Mouse (Mus musculus) lung, postnatal 0 days (tissue): Measurements from ENCODE around the gene Rab8a. TPM values are rescaled to one million over a fixed set of nuclear protein-coding genes. Genes with fewer than 3 reads are reported as not detected.
A peak's percentile ranks its signal among the peaks of the same experiment; 100 is the strongest.

Experiments
- ATAC-seq: fragments of 200-750 bp; cut with Nextera tagmentation; 2 replicates; pipeline ENCODE4 v1.8.0; 2017; ENCODE audit warnings: moderate library complexity
- DNase-seq: peaks from one replicate; pipeline ENCODE4 v3.0.0-alpha.2; 2016; ENCODE audit warnings: low spot score
- H3K27ac ChIP-seq: fragments of 300-500 bp; sonication (generic); 2 replicates; pipeline ENCODE4 v1.5.1; 2014; ENCODE audit warnings: antibody characterized with exemption, mild to moderate bottlenecking, low read length, mixed read lengths
- H3K27me3 ChIP-seq: fragments of 300-500 bp; sonication (generic); replicated peaks from 2 replicates; pipeline ENCODE4 v1.6.1; 2014; ENCODE audit warnings: low read length, mixed read lengths; ENCODE audit not compliant: insufficient read depth
- H3K36me3 ChIP-seq: fragments of 300-500 bp; sonication (generic); 2 replicates; pipeline ENCODE4 v1.6.1; 2014; ENCODE audit warnings: low read length, mixed read lengths; ENCODE audit not compliant: insufficient read depth
- H3K4me1 ChIP-seq: fragments of 300-500 bp; sonication (generic); 2 replicates; pipeline ENCODE4 v1.6.1; 2014; ENCODE audit warnings: antibody characterized with exemption, low read depth, low read length, mixed read lengths; ENCODE audit not compliant: insufficient read depth
- H3K4me2 ChIP-seq: fragments of 300-500 bp; sonication (generic); replicated peaks from 2 replicates; pipeline ENCODE4 v1.6.1; 2014; ENCODE audit warnings: low read depth, mild to moderate bottlenecking, low read length, moderate library complexity, mixed read lengths
- H3K4me3 ChIP-seq: fragments of 300-500 bp; sonication (generic); 2 replicates; pipeline ENCODE4 v1.5.1; 2014; ENCODE audit warnings: low read depth, low read length
- H3K9ac ChIP-seq: fragments of 300-500 bp; sonication (generic); replicated peaks from 2 replicates; pipeline ENCODE4 v1.6.1; 2014; ENCODE audit warnings: low read depth, mild to moderate bottlenecking
- H3K9me3 ChIP-seq: fragments of 300-500 bp; sonication (generic); 2 replicates; pipeline ENCODE4 v1.6.1; 2016; ENCODE audit warnings: low read length, mixed read lengths
- CTCF ChIP-seq: IDR thresholded peaks from 2 replicates; pipeline ENCODE4 v1.5.1; 2016; ENCODE audit warnings: antibody characterized with exemption, mild to moderate bottlenecking
- EP300 ChIP-seq: IDR thresholded peaks from 2 replicates; pipeline ENCODE4 v1.6.1; 2016; ENCODE audit warnings: antibody characterized with exemption, mild to moderate bottlenecking, control low read depth
- WGBS: fragments of 180-500 bp; shearing (Covaris S2); extraction: QIAGEN DNeasy Blood & Tissue Kit; methylation state at CpG from one replicate; pipeline ENCODE4 v1.1.7; 2014; 5-methylcytosine and 5-hydroxymethylcytosine counted together
- polyA plus RNA-seq: library from polyadenylated mRNA; unstranded; fragments of >200 nt; fragmentation: Nextera tagmentation; extraction: Ambion mirVana; gene quantifications from 2 replicates; pipeline ENCODE4 v1.2.1, GENCODE M21; 2015

Gene Rab8a
- polyA plus RNA-seq, 1 experiment from 2014 or later, result 67.3 TPM

- Histone ChIP-seq H3K27me3 (no peaks in the 10 kb centered on the region), H3K36me3 (peaks cover 71% of the 10 kb centered on the region), H3K27ac (no peak overlapping the region), H3K9me3 (no peaks in the 10 kb centered on the region), H3K4me3 (no peak overlapping the region), H3K9ac (no peak overlapping the region), H3K4me2 (no peak overlapping the region), H3K4me1 (peaks cover 4% of the 10 kb centered on the region; the same call in 1 of the 2 replicates)
- DNase-seq (no peak), ATAC-seq (no peak)
- TF ChIP-seq CTCF, result no peak
- no peak for TF ChIP-seq EP300
- 91% methylated on average over 13 of the region's 13 CpGs for WGBS
Observed at GRCm38 (mm10) chr8:72143256-72143824, 17.7 kb upstream of the Rab8a start.

- H3K4me1 ChIP-seq, result peaks cover 4% of the 10 kb centered on the region; the same call in 1 of the 2 replicates
- no peak overlapping the region for H3K9ac ChIP-seq
- H3K4me2 ChIP-seq, result no peak overlapping the region
- no peak overlapping the region for H3K4me3 ChIP-seq
- WGBS, result 77% methylated on average over 5 of the region's 5 CpGs
- H3K36me3 ChIP-seq, result peaks cover 76% of the 10 kb centered on the region
- H3K27ac ChIP-seq, result no peak overlapping the region
- H3K9me3 ChIP-seq, result no peaks in the 10 kb centered on the region
- ATAC-seq (no peak), DNase-seq (peak; percentile 40)
- TF ChIP-seq EP300 (no peak), CTCF (no peak)
- no peaks in the 10 kb centered on the region for H3K27me3 ChIP-seq
Observed at GRCm38 (mm10) chr8:72144345-72144975, 16.5 kb upstream of the Rab8a start.

GRCm38 (mm10) chr8:72145511-72145910, 15.5 kb upstream of the Rab8a start:
- Histone ChIP-seq H3K27me3 (no peaks in the 10 kb centered on the region), H3K4me1 (peaks cover 4% of the 10 kb centered on the region; the same call in 1 of the 2 replicates), H3K9ac (no peak overlapping the region), H3K36me3 (peaks cover 81% of the 10 kb centered on the region), H3K4me2 (no peak overlapping the region), H3K4me3 (no peak overlapping the region), H3K9me3 (no peaks in the 10 kb centered on the region), H3K27ac (peak overlapping the region; percentile 35; the same call in 1 of the 2 replicates)
- TF ChIP-seq CTCF (no peak), EP300 (no peak)
- 72% methylated on average over 3 of the region's 3 CpGs for WGBS
- DNase-seq (no peak), ATAC-seq (peak; percentile 43; the same call in 1 of the 2 replicates)

- Histone ChIP-seq H3K9ac (no peak overlapping the region), H3K4me3 (no peak overlapping the region), H3K9me3 (no peaks in the 10 kb centered on the region), H3K36me3 (peaks cover 79% of the 10 kb centered on the region), H3K27ac (peak overlapping the region; percentile 35; the same call in 1 of the 2 replicates), H3K27me3 (no peaks in the 10 kb centered on the region), H3K4me1 (peaks cover 4% of the 10 kb centered on the region; the same call in 1 of the 2 replicates), H3K4me2 (no peak overlapping the region)
- no peak for TF ChIP-seq CTCF
- no peak for TF ChIP-seq EP300
- ATAC-seq (peak; percentile 73), DNase-seq (peak; percentile 65)
- 61% methylated on average over 1 of the region's 1 CpGs for WGBS
Observed at GRCm38 (mm10) chr8:72146056-72146455, 14.9 kb upstream of the Rab8a start.

- ATAC-seq (no peak), DNase-seq (no peak)
- Histone ChIP-seq H3K4me3 (no peak overlapping the region), H3K27me3 (no peaks in the 10 kb centered on the region), H3K9ac (no peak overlapping the region), H3K4me2 (no peak overlapping the region), H3K27ac (no peak overlapping the region), H3K36me3 (peaks cover 79% of the 10 kb centered on the region), H3K9me3 (no peaks in the 10 kb centered on the region), H3K4me1 (peaks cover 4% of the 10 kb centered on the region; the same call in 1 of the 2 replicates)
- TF ChIP-seq CTCF (no peak), EP300 (no peak)
- 68% methylated on average over 3 of the region's 3 CpGs for WGBS
Observed at GRCm38 (mm10) chr8:72146556-72146955, 14.4 kb upstream of the Rab8a start.

GRCm38 (mm10) chr8:72147266-72147665, 13.7 kb upstream of the Rab8a start:
- Histone ChIP-seq H3K9ac (no peak overlapping the region), H3K4me3 (no peak overlapping the region), H3K4me2 (no peak overlapping the region), H3K4me1 (peaks cover 4% of the 10 kb centered on the region; the same call in 1 of the 2 replicates), H3K27ac (no peak overlapping the region), H3K9me3 (no peaks in the 10 kb centered on the region), H3K36me3 (peaks cover 80% of the 10 kb centered on the region), H3K27me3 (no peaks in the 10 kb centered on the region)
- TF ChIP-seq CTCF (no peak), EP300 (no peak)
- DNase-seq (no peak), ATAC-seq (no peak)
- 62% methylated on average over 2 of the region's 2 CpGs for WGBS
